ENCODE assay signal across 18 mouse cellular contexts in genomic region chr6:39940920-39941319, GRCm38 (mm10).
"Had no signal": no experiment of that assay in that cellular context is flagged by ENCODE, and none has a peak within 500 bp of the region (broad histone marks: within the 10 kb centered on the region; RNA-seq: fewer than 3 reads in every experiment).

No protein-coding gene starts in this region.

- H3K9me3 ChIP-seq: midbrain, embryonic 10.5 days; midbrain, embryonic 12.5 days; neural tube, embryonic 13.5 days; neural tube, embryonic 15.5 days had no signal

- H3K27me3 ChIP-seq: midbrain, embryonic 12.5 days; neural tube, embryonic 13.5 days; neural tube, embryonic 15.5 days had no signal

- DNase-seq: lung, adult 18-20 months; lung, embryonic 14.5 days; lung, postnatal 10 days; lung, postnatal 4 days; midbrain, embryonic 14.5 days; retina, postnatal 1 day; right cerebral cortex, adult 18-20 months; right cerebral cortex, postnatal 14 days; spleen, adult 18-20 months; thymus, adult 18-20 months; thymus, postnatal 14 days; thymus, postnatal 36 days had no signal

- ATAC-seq: midbrain, embryonic 16.5 days had no signal

- H3K4me1 ChIP-seq: neural tube, embryonic 13.5 days; neural tube, embryonic 15.5 days had no signal

- H3K4me3 ChIP-seq: midbrain, embryonic 10.5 days; midbrain, embryonic 12.5 days; myocyte; neural tube, embryonic 13.5 days; neural tube, embryonic 15.5 days had no signal

- H3K36me3 ChIP-seq: midbrain, embryonic 10.5 days; midbrain, embryonic 12.5 days; neural tube, embryonic 15.5 days had no signal

- H3K4me2 ChIP-seq: lung, embryonic 14.5 days; midbrain, embryonic 12.5 days; neural tube, embryonic 13.5 days; neural tube, embryonic 15.5 days had no signal

- H3K9ac ChIP-seq: lung, embryonic 14.5 days; midbrain, embryonic 12.5 days; neural tube, embryonic 13.5 days; neural tube, embryonic 15.5 days had no signal

- H3K27ac ChIP-seq: midbrain, embryonic 10.5 days; midbrain, embryonic 12.5 days; neural tube, embryonic 13.5 days; neural tube, embryonic 15.5 days had no signal
